Mouse (Mus musculus): ENCODE data around the gene Hrc. TPM values are rescaled to one million over a fixed set of nuclear protein-coding genes. Genes with fewer than 3 reads are reported as not detected.

Hrc gene
- polyA plus RNA-seq, 1 experiment from 2014 or later = 0.31 TPM

DNA sequence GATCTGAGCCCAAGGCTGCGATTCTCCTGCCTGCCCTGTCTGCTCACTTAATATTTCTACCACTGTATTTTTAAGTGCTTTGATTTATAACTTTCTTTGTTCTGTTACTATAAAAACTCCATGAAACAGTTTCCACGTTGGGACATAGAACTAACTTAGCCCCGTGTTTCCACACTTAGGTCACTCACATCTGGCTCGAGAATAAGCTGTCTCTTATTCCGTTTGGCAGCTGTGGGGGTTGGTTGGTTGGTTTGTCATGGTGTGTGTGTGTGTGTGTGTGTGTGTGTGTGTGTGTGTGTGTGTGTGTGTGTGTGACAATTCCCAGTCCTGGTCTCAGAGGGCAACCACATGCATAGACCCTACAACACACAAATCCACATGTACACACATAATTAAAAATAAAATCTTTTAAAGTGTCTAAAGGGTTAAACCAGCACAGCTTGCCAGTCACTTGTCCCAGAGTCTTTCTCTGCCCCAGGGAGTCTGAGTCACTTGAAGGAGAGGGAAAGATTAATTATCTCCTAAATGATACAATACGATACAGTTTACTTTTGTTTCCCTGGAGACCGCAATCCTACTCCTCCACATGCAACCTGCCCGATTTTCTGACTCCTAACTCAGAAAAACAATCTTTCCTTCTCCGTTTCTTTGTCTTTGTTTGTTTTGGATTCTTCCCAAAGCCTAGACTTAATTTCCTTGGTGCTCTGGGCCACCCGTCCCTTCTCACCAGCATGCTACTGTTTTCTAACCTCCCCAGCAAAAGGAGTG is 22.2 kb upstream of the Hrc start:
- 26% methylated on average over 10 of the region's 10 CpGs for WGBS
- H3K4me3 ChIP-seq = no peak overlapping the region
- no peaks in the 10 kb centered on the region for H3K9me3 ChIP-seq
- no peak for ATAC-seq (ENCODE audit: low FRiP score)
- H3K27me3 ChIP-seq = no peaks in the 10 kb centered on the region
- H3K27ac ChIP-seq = peak overlapping the region; percentile 72
- 0 out of 2 replicates have a peak overlapping the region, but pooled peaks have one; percentile 31 for H3K9ac ChIP-seq
- no peak overlapping the region for H3K4me2 ChIP-seq
- H3K4me1 ChIP-seq (replicated peaks) = peaks cover 23% of the 10 kb centered on the region
- peaks cover 4% of the 10 kb centered on the region; the same call in 1 of the 2 replicates for H3K36me3 ChIP-seq

DNA sequence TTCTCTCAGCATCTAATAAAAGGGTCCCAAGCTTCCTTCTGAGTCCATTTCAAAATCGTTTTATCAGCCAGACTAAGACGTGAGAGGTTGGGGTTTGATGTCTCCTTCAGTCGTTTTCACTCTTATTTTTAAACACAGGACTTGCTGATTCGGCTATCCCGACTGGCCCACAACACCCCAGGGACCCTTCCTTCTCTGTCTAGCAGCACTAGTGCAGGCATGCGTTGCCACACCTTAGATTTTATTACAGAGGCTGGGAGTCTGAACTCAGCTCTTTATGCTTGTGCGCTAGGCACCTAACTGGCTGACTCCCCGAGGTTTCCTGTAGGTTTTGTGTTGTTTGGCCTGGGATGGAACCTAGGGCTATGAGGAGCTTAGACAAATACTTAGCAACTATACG is 21.6 kb upstream of the Hrc start:
- Histone ChIP-seq H3K27me3 (no peaks in the 10 kb centered on the region), H3K9ac (0 out of 2 replicates have a peak overlapping the region, but pooled peaks have one; percentile 31), H3K27ac (peak overlapping the region; percentile 72), H3K36me3 (peaks cover 5% of the 10 kb centered on the region; the same call in 1 of the 2 replicates), H3K4me2 (no peak overlapping the region), H3K4me1 (replicated peaks) (peaks cover 23% of the 10 kb centered on the region), H3K4me3 (no peak overlapping the region), H3K9me3 (no peaks in the 10 kb centered on the region)
- WGBS = 32% methylated on average over 9 of the region's 9 CpGs
- ATAC-seq (ENCODE audit: low FRiP score) = no peak

DNA sequence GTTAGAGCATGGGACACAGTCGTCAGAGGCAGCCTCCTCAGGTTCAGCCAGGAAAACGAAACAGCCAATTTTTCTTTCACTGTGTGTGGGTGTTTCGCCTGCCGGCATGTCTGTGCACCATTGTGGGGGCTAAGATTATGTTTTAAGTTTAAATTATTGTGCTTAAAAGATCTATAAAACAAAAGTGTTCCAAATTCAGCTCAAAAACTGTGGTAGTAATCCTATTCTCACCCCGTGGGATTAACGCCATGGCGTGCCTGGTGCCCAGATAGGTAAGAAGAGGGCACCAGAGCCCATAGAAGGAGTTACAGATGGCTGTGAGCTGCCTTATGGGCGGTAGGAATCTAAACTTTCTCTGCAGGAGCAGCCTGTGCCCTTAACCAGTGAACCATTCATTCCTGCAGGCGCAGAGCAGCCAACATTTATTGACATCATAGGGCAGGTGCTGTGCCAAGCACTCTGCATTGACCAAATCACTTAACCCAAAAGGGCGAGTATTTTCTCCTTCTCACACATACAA is 19.8 kb upstream of the Hrc start:
- Histone ChIP-seq H3K27me3 (no peaks in the 10 kb centered on the region), H3K4me1 (replicated peaks) (peaks cover 13% of the 10 kb centered on the region), H3K4me3 (no peak overlapping the region), H3K27ac (no peak overlapping the region), H3K4me2 (no peak overlapping the region), H3K36me3 (peaks cover 5% of the 10 kb centered on the region; the same call in 1 of the 2 replicates), H3K9me3 (no peaks in the 10 kb centered on the region), H3K9ac (no peak overlapping the region)
- WGBS = 85% methylated on average over 10 of the region's 10 CpGs
- ATAC-seq (ENCODE audit: low FRiP score) = no peak

DNA sequence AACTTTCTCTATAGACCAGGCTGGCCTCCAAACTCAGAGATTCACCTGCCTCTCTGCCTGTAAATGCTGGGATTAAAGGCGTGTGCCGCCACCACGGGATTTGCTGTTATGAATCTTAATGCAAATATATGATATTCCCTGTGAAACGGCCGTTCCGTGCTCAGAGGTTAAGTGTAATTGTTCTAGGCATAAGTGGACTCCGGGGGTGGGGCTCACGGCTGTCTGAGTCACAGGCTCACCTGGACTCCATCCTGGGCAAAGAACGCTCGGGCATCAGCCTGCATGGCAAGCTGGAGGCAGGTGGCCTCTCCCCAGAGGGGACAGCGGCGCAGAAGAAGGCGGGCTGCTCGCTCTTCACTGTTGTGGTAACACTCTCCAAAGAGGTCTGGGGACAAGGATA is 18.6 kb upstream of the Hrc start:
- H3K27ac ChIP-seq = no peak overlapping the region
- H3K4me2 ChIP-seq = no peak overlapping the region
- WGBS = 94% methylated on average over 14 of the region's 14 CpGs
- H3K27me3 ChIP-seq = no peaks in the 10 kb centered on the region
- H3K4me3 ChIP-seq = no peak overlapping the region
- H3K36me3 ChIP-seq = peaks cover 5% of the 10 kb centered on the region; the same call in 1 of the 2 replicates
- no peak overlapping the region for H3K9ac ChIP-seq
- no peaks in the 10 kb centered on the region for H3K9me3 ChIP-seq
- ATAC-seq (ENCODE audit: low FRiP score) = no peak
- H3K4me1 ChIP-seq (replicated peaks) = peaks cover 13% of the 10 kb centered on the region

DNA sequence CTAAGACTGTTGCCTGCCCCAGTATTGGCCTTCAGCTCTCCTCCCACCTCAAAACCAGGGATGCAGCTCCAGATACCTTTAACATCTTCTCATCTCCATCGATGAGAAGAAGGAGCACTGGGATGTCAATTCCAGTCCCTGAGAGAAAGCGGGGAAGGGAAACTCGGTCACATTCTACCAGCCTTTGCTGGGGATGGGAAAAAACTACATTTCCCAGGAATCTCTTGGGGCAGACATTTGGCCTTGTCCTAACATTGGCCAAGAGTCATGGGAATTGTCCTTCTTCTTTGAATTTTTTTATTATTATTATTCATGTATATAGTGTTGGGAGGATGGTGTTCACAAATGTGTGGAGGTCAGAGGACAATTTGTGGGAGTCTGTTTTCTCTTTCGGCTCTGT is 12.8 kb upstream of the Hrc start:
- Histone ChIP-seq H3K36me3 (peaks cover 8% of the 10 kb centered on the region), H3K9ac (no peak overlapping the region), H3K4me3 (no peak overlapping the region), H3K9me3 (no peaks in the 10 kb centered on the region), H3K4me2 (no peak overlapping the region), H3K27ac (no peak overlapping the region), H3K4me1 (replicated peaks) (no peaks in the 10 kb centered on the region), H3K27me3 (no peaks in the 10 kb centered on the region)
- ATAC-seq (ENCODE audit: low FRiP score) = no peak
- 84% methylated on average over 4 of the region's 4 CpGs for WGBS

DNA sequence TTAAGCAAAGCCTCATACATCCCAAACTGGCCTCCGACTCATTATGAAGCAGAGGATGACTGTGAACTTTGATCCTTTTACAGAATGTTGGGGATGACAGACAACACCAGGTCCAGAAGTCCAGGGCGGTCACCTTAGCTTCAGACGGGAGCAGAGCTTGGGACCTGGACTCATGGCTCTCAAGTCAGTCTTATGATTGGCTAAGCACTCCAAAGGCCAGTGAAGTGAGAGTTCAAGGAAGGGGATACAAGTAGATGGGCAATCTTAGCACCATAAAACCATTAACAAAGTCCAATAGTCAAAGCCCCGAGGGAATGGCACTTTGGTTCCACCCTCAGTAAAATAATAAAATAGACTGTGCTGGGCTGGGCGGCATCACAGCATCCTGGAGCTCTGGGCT is 12.0 kb upstream of the Hrc start:
- no peak overlapping the region for H3K27ac ChIP-seq
- 88% methylated on average over 5 of the region's 5 CpGs for WGBS
- no peak for ATAC-seq (ENCODE audit: low FRiP score)
- no peak overlapping the region for H3K4me2 ChIP-seq
- H3K27me3 ChIP-seq = no peaks in the 10 kb centered on the region
- H3K4me1 ChIP-seq (replicated peaks) = no peaks in the 10 kb centered on the region
- H3K36me3 ChIP-seq = peaks cover 5% of the 10 kb centered on the region
- H3K4me3 ChIP-seq = no peak overlapping the region
- H3K9ac ChIP-seq = no peak overlapping the region
- no peaks in the 10 kb centered on the region for H3K9me3 ChIP-seq

DNA sequence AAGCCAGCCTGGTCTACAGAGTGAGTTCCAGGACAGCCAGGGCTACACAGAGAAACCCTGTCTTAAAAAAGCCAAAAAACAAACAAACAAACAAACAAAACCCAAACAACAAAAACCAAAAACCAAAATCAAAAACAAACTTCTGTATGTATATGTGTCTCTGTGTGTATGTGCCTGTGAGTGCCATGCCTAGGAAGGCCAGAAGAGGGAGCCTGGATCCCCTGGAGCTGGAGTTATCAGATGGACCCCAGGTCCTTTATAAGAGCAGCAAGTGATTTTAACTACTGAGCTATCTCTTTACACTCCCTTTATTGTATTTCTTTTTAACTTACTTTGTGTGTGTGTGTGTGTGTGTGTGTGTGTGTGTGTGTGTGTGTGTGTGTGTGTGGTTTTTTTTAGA is 9.3 kb upstream of the Hrc start:
- Histone ChIP-seq H3K4me2 (no peak overlapping the region), H3K27me3 (no peaks in the 10 kb centered on the region), H3K9ac (no peak overlapping the region), H3K27ac (no peak overlapping the region), H3K36me3 (peaks cover 5% of the 10 kb centered on the region), H3K4me1 (replicated peaks) (no peaks in the 10 kb centered on the region), H3K9me3 (no peaks in the 10 kb centered on the region), H3K4me3 (no peak overlapping the region)
- ATAC-seq (ENCODE audit: low FRiP score) = no peak

DNA sequence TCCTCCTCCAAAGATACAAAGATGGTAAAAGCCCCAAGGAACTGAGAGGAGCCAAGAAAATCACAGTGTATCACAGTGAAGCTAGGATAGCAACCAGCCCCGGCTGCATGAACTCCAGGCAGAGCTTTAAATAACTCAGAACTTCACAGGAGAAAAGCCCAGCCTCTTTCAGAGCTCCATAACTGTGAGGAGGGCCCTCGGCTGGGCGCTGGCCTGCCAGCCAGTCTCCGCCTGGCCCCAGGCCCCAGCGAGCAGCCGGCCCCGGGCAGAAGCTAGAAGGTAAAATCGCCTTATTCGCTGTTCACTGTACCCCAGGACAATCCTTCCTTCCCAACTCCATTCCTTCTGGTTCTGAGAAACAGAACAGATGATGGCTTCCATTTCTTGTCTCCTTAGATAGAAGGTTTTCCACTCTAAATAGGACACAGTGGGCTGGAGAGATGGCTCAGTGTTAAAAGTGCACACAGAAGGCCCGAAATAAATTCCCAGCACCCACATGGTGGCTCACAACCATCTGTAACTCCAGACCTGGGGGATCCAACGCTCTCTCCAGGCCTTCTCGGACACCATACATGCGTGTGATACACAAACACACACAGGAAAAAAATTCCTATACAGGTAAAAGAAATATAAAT is 6.1 kb upstream of the Hrc start:
- Histone ChIP-seq H3K9ac (no peak overlapping the region), H3K4me3 (no peak overlapping the region), H3K9me3 (no peaks in the 10 kb centered on the region), H3K4me2 (no peak overlapping the region), H3K27me3 (peaks cover 11% of the 10 kb centered on the region; the same call in 1 of the 2 replicates), H3K27ac (no peak overlapping the region), H3K4me1 (replicated peaks) (peaks cover 17% of the 10 kb centered on the region), H3K36me3 (peaks cover 3% of the 10 kb centered on the region)
- 83% methylated on average over 13 of the region's 13 CpGs for WGBS
- no peak for ATAC-seq (ENCODE audit: low FRiP score)

DNA sequence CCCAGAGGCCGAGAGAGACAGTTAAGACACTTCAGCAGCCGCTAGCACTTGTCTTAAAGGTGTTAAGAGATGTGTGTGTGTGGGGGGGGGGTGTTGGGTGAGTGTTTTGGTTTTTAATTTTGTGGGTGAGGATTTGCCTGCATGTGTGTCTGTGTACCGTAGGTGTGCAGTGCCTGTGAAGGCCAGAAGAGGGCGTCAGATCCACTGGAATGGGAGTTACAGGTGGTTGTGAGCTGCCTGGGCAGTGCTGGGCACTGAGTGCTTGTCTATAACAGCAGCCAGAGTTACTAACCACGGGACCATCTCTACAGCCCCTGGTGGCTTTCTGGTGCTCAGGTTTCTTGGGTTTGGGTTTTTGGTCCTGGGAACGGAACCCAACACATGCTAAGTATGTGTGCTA is 3.6 kb upstream of the Hrc start:
- Histone ChIP-seq H3K4me1 (replicated peaks) (peaks cover 26% of the 10 kb centered on the region), H3K4me3 (no peak overlapping the region), H3K9me3 (no peaks in the 10 kb centered on the region), H3K4me2 (no peak overlapping the region), H3K27me3 (peaks cover 18% of the 10 kb centered on the region; the same call in 1 of the 2 replicates), H3K36me3 (no peaks in the 10 kb centered on the region), H3K27ac (no peak overlapping the region), H3K9ac (no peak overlapping the region)
- ATAC-seq (ENCODE audit: low FRiP score) = no peak
- WGBS = 88% methylated on average over 6 of the region's 6 CpGs

DNA sequence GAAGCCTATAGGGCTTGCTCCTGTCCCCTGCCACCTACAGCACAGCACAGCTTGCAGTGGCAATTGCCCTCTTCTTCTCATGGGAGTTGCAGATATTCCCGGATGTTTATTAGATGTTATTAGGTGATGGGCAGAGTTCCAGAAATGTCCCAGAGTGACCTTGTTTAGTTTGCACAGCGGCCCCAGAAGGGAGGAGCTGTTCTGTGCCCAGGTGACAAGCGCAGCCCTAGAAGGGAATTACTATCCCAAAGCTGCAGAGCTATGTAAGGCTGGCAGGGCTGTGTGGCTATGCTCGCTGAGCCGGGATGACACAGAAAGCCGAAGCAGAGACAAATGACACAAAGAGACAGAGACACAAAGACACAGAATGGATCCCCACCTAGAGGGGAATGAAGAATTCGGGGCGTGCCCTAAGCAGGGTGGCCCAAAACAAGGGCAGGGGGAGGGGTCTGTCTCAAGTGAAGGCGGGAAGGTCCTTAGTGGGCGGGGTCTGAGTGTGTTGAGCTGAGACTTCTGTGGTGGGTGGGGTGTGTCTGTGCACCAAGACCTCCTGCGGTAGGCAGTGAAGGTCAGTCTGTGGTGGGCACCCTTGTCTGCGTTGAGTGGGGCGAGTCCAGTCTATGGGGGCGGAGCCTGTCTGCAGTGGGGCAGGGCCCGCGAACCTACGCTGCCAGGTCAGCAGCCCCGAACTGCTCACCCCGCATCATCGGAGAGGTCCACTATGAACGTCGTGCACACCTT is 2.2 kb upstream of the Hrc start:
- H3K27me3 ChIP-seq = peaks cover 29% of the 10 kb centered on the region
- H3K4me2 ChIP-seq = peak overlapping the region; percentile 93
- peak overlapping the region; percentile 77 for H3K9ac ChIP-seq
- peak overlapping the region; percentile 55 for H3K27ac ChIP-seq
- 3% methylated on average over 22 of the region's 22 CpGs for WGBS
- H3K9me3 ChIP-seq = no peaks in the 10 kb centered on the region
- peak; percentile 64 for ATAC-seq (ENCODE audit: low FRiP score)
- peaks cover 27% of the 10 kb centered on the region for H3K4me1 ChIP-seq (replicated peaks)
- H3K36me3 ChIP-seq = no peaks in the 10 kb centered on the region
- peak overlapping the region; percentile 57 for H3K4me3 ChIP-seq

DNA sequence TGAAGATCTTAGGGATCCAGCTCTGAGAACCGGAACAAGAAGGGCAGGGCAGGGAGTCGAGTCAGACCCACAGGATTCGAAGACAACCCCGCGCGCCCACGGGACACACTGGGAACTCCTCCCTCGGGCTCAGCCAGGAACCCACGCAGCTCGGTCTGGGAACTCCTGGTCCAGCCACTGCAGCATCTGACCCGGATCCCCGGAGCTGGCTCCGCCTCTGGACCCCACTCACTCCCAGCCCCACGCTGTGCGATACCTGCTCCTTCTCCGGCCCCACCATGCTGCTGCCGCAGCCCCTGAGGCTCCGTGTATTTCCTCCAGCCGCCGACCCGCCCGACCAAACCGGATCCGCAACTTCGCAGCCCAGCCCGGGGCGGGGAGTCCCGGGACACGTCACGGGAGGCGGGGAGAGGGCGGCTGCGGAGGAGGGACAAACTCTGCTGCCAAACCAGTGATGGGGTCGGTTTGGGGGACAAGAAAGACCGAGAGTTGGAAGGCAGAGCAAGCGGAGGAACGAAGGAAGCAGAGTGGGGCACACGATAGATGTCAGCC is 1.6 kb upstream of the Hrc start, which contains the start of gene Trpm4:
Trpm4 (minus strand) TSS at position 350 of the 552 bp plus-strand sequence.
- Histone ChIP-seq H3K27me3 (peaks cover 36% of the 10 kb centered on the region), H3K4me1 (replicated peaks) (peaks cover 34% of the 10 kb centered on the region), H3K27ac (peak within 1 kb of the TSS; percentile 55), H3K4me2 (peak within 1 kb of the TSS; percentile 93), H3K36me3 (no peaks in the 10 kb centered on the region), H3K9me3 (no peaks in the 10 kb centered on the region), H3K4me3 (peak within 1 kb of the TSS; percentile 57), H3K9ac (peak within 1 kb of the TSS; percentile 77)
- peak; percentile 63 for ATAC-seq (ENCODE audit: low FRiP score)
- WGBS = under 1% methylated on average over 38 of the region's 38 CpGs

DNA sequence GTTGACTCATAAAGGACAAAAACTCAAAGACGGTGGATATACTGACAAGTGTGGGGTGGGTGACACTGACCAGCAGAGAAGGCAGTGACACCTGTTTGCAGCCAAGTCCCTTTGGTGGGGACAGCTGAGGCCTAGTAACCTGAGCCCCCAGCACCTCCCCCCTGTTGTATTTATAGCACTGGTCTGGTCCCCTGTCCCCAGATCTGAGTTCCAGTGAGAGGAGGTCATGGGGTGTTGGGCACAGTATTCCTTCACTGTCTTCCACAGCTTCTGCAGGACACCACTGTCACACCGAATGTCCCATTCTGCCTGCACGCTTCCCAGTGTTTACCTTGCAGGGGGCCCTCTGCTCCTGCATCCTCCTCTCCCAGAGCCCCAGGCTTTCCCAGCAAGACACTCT is 485 bp upstream of the Hrc start:
- Histone ChIP-seq H3K4me1 (replicated peaks) (peaks cover 45% of the 10 kb centered on the region), H3K4me3 (no peak overlapping the region), H3K27ac (no peak overlapping the region), H3K4me2 (no peak overlapping the region), H3K9ac (no peak overlapping the region), H3K36me3 (no peaks in the 10 kb centered on the region), H3K9me3 (no peaks in the 10 kb centered on the region), H3K27me3 (peaks cover 37% of the 10 kb centered on the region)
- no peak for ATAC-seq (ENCODE audit: low FRiP score)
- 17% methylated on average over 3 of the region's 3 CpGs for WGBS
